In genomic region chr11:22004331-22004841, GRCm38 (mm10) we compare ENCODE assay signal across 10 mouse cellular contexts. TPM values are rescaled to one million over a fixed set of nuclear protein-coding genes. Genes with fewer than 3 reads are reported as not detected.
A peak's percentile ranks its signal among the peaks of the same experiment; 100 is the strongest.
DNase-seq lines count a peak whose midpoint lies in the region; ATAC-seq and TF ChIP-seq lines count a peak whose summit lies in the region.
"Had no signal": no experiment of that assay in that cellular context is flagged by ENCODE, and none has a peak within 500 bp of the region (broad histone marks: within the 10 kb centered on the region; RNA-seq: fewer than 3 reads in every experiment).

No protein-coding gene starts in this region.

- peak; percentile 34 for DNase-seq in gastrocnemius, adult 2 months
- no peak for DNase-seq in gastrocnemius, adult 18-20 months (ENCODE audit: low spot score)
- DNase-seq in lung, postnatal 10 days: peak; percentile 6
- no peak for DNase-seq in lung, adult 18-20 months
- peak; percentile 98 for DNase-seq in midbrain, embryonic 11.5 days (ENCODE audit: low spot score, missing footprints)
- no peak for DNase-seq in frontal cortex, postnatal 25 days (ENCODE audit: low spot score in 2 of 2)
- DNase-seq in urinary bladder, postnatal 36 days (ENCODE audit: low spot score in 2 of 2): no peak

- H3K9me3 ChIP-seq in heart, embryonic 13.5 days: no peaks in the 10 kb centered on the region
- H3K9me3 ChIP-seq in midbrain, embryonic 11.5 days (ENCODE audit: control insufficient read depth, low read length): no peaks in the 10 kb centered on the region

- peaks cover 59% of the 10 kb centered on the region for H3K4me1 ChIP-seq in heart, embryonic 13.5 days
- H3K4me1 ChIP-seq in midbrain, embryonic 11.5 days (ENCODE audit: control insufficient read depth, insufficient read depth, low read length): peaks cover 31% of the 10 kb centered on the region

- H3K36me3 ChIP-seq in heart, embryonic 13.5 days: no peaks in the 10 kb centered on the region; the same call in 1 of the 2 replicates
- H3K36me3 ChIP-seq in midbrain, embryonic 11.5 days (ENCODE audit: control insufficient read depth, insufficient read depth, low read length): no peaks in the 10 kb centered on the region

- H3K4me2 ChIP-seq in heart, embryonic 13.5 days: peak overlapping the region; percentile 88
- H3K4me2 ChIP-seq in midbrain, embryonic 11.5 days: peak overlapping the region; percentile 81

- intact Hi-C loops in gastrocnemius, adult 2 months (cut with DNase I): loop anchor here (5.0 kb wide), 1 partner anchor 203 kb away; no protein-coding TSS in a partner anchor

- no peak for TF ChIP-seq CTCF in gastrocnemius, adult 2 months (IDR thresholded peaks at IDR 0.05)

- H3K27me3 ChIP-seq in heart, embryonic 13.5 days (replicated peaks): peaks cover 86% of the 10 kb centered on the region
- H3K27me3 ChIP-seq in midbrain, embryonic 11.5 days (ENCODE audit: control insufficient read depth, insufficient read depth, low read length): no peaks in the 10 kb centered on the region

- WGBS in heart, embryonic 13.5 days: 5% methylated on average over 18 of the region's 18 CpGs
- WGBS in midbrain, embryonic 11.5 days: 0% methylated on average over 17 of the region's 18 CpGs

- H3K9ac ChIP-seq in heart, embryonic 13.5 days: peak overlapping the region; percentile 58
- peak overlapping the region; percentile 97 for H3K9ac ChIP-seq in midbrain, embryonic 11.5 days (ENCODE audit: low read length)

- H3K4me3 ChIP-seq in gastrocnemius, adult 2 months: no peak overlapping the region
- H3K4me3 ChIP-seq in heart, embryonic 13.5 days: peak overlapping the region; percentile 33
- peak overlapping the region; percentile 89 for H3K4me3 ChIP-seq in midbrain, embryonic 11.5 days (ENCODE audit: low read depth, low read length)
- H3K4me3 ChIP-seq: erythroblast, embryonic 14.5 days had no signal

- H3K27ac ChIP-seq in gastrocnemius, adult 2 months: no peak overlapping the region
- H3K27ac ChIP-seq in heart, embryonic 13.5 days (replicated peaks): no peak overlapping the region
- H3K27ac ChIP-seq in midbrain, embryonic 11.5 days (ENCODE audit: low read depth, low read length): peak overlapping the region; percentile 96

- ATAC-seq in heart, embryonic 13.5 days (ENCODE audit: extremely low read depth, insufficient number of reproducible peaks, low FRiP score, low TSS enrichment): no peak
- ATAC-seq in midbrain, embryonic 11.5 days (ENCODE audit: low FRiP score): peak; percentile 28

RNA-seq across cellular contexts. Expression of gene Otx1, which starts 1.7 kb away (rescaled TPM):
- not detected for total RNA-seq in gastrocnemius, adult 2 months (2021)
- total RNA-seq in gastrocnemius, adult 18-20 months (2021): not detected
- polyA plus RNA-seq in heart, embryonic 13.5 days (2015; fragmentation: Nextera tagmentation; extraction: Ambion mirVana): 0.07 and 0.17 TPM in 2 replicates
- polyA plus RNA-seq in midbrain, embryonic 11.5 days (2014; fragmentation: Nextera tagmentation; extraction: Ambion mirVana): 40.6 and 43.7 TPM in 2 replicates
- total RNA-seq: ES-E14 had no signal
- polyA plus RNA-seq: erythroblast, embryonic 14.5 days had no signal

Comparison
In these comparisons a context has a peak if more than half of its experiments do, and no peak if none do; other contexts are left out.
1. DNase-seq: peak in gastrocnemius, adult 2 months (single experiment), lung, postnatal 10 days (single experiment) and midbrain, embryonic 11.5 days (single experiment); none in gastrocnemius, adult 18-20 months (single experiment), lung, adult 18-20 months (0 of 2), frontal cortex, postnatal 25 days (0 of 2) and urinary bladder, postnatal 36 days (0 of 2).